Mouse (Mus musculus): Measurements from ENCODE around the gene Acot8. TPM values are rescaled to one million over a fixed set of nuclear protein-coding genes. Genes with fewer than 3 reads are reported as not detected.

The Acot8 gene
- polyA plus RNA-seq, 1 experiment = 36.5 TPM

DNA sequence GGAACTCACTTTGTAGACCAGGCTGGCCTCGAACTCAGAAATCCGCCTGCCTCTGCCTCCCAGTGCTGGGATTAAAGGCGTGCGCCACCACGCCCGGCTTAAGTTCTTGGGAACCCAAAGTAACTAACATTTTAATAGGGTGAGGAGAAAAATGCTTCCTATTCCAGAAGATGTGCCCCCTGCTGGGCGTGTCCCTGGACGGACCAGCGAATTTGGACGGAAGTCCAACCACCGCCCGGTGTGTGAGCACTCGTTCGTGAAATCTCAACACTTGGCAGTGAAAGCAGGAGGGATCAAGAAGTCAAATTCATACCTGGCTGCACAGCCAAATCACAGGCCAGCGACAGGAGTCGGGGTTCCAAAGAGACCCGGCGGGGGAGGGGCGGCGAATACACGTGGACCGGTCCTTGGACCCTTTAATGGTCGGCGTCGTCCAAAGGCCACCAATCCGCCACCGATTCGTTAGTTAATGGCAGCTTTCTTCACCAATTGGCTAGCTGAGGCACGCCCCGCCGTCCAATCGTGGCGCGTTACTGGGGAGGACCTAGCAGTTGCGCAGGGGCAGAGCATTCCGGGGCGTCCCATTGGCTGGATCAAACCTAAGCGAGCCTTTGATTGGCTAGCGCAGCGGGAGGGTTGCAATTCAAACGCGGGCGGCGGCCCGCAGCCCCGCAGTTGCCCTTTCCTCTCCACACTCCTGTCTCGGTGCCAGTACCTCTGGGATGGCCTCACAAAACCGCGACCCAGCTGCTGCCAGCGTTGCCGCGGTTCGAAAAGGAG is 35.2 kb downstream of the Acot8 start, which contains the start of gene Ube2c:
Gene Ube2c (plus strand): TSS at position 641 of the 780 bp plus-strand sequence.
- WGBS = 2% methylated on average over 53 of the region's 53 CpGs
- no peak for TF ChIP-seq CTCF (IDR thresholded peaks at IDR 0.05; ENCODE audit: borderline replicate concordance, insufficient read depth, low read depth, low read length)
- no peak for TF ChIP-seq POLR2A (IDR thresholded peaks at IDR 0.05; ENCODE audit: borderline replicate concordance, insufficient read depth, low read length)
- H3K27ac ChIP-seq (ENCODE audit: insufficient read depth, low read length) = no peak within 1 kb of the TSS
- DNase-seq = peak; percentile 98 to 99
- no peaks in the 10 kb centered on the region for H3K4me1 ChIP-seq (ENCODE audit: control insufficient read depth, insufficient read depth, low read length)
- peak within 1 kb of the TSS; percentile 66 for H3K4me3 ChIP-seq (replicated peaks; ENCODE audit: insufficient read depth, low read depth, low read length)
- no peaks in the 10 kb centered on the region for H3K27me3 ChIP-seq (ENCODE audit: control insufficient read depth, insufficient read depth, low read length)

DNA sequence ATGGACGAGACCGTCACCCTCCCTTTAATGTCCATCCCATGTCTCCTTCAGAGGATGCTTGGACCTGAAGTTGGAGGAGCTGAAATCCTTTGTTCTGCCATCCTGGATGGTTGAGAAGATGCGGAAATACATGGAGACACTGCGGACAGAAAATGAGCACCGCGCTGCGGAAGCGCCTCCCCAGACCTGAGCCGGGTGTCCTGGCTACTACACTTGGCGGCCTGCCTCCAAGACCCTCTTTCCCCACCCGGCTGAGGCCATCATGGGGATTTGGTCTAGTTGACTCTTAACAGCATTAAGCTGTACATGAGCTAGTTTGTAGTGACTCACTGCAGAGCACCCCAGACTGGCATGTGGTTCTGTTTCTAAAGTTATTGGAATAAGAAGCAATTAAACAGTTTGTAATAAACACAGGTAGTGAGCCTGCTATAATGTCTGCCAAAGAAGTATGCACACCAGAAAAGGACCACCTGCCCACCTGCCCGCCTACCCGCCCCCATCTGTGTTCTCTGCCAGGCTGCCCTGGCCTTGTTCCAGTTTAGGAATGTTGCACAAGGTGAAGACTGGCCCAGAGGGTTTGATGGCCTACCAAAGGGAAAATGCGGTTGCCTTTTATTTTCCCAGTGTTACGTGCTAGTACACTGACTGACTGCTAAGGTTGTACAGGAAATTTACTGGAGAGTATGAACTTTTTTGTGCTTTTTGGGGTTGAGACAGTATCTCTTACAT is 36.7 kb downstream of the Acot8 start:
- TF ChIP-seq POLR2A (IDR thresholded peaks at IDR 0.05; ENCODE audit: borderline replicate concordance, insufficient read depth, low read length) (no peak), CTCF (IDR thresholded peaks at IDR 0.05; ENCODE audit: borderline replicate concordance, insufficient read depth, low read depth, low read length) (no peak)
- H3K27ac ChIP-seq (ENCODE audit: insufficient read depth, low read length) = no peak overlapping the region
- no peaks in the 10 kb centered on the region for H3K27me3 ChIP-seq (ENCODE audit: control insufficient read depth, insufficient read depth, low read length)
- no peak overlapping the region for H3K4me3 ChIP-seq (replicated peaks; ENCODE audit: insufficient read depth, low read depth, low read length)
- H3K4me1 ChIP-seq (ENCODE audit: control insufficient read depth, insufficient read depth, low read length) = no peaks in the 10 kb centered on the region
- DNase-seq = no peak
- 58% methylated on average over 15 of the region's 15 CpGs for WGBS

GRCm38 (mm10) chr2:164765841-164766240 is 38.8 kb downstream of the Acot8 start:
- Histone ChIP-seq H3K27ac (ENCODE audit: insufficient read depth, low read length) (no peak overlapping the region), H3K4me1 (ENCODE audit: control insufficient read depth, insufficient read depth, low read length) (peaks cover 10% of the 10 kb centered on the region; the same call in 1 of the 2 replicates), H3K27me3 (ENCODE audit: control insufficient read depth, insufficient read depth, low read length) (no peaks in the 10 kb centered on the region), H3K4me3 (replicated peaks; ENCODE audit: insufficient read depth, low read depth, low read length) (no peak overlapping the region)
- 29% methylated on average over 3 of the region's 3 CpGs for WGBS
- no peak for DNase-seq
- TF ChIP-seq POLR2A (IDR thresholded peaks at IDR 0.05; ENCODE audit: borderline replicate concordance, insufficient read depth, low read length) (no peak), CTCF (IDR thresholded peaks at IDR 0.05; ENCODE audit: borderline replicate concordance, insufficient read depth, low read depth, low read length) (no peak)

DNA sequence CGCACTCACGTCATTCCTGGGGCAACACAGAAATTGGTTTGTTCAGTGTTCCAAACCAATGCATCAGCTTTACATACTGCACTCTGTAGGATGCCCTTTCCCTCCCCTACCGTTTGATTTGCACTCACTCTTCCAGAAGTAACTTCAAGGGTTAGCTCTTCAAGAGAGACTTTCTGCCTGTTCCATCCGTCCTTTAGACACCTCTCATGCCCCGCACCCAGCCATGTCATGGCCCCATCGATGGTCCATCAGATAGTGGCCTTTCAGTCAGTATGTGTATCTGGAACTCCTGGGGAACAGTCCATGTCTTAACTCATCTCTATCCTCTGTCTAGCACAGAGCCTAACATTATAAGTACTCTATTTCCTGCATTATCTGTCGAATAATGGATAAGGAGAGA is 42.1 kb downstream of the Acot8 start:
- WGBS = 84% methylated on average over 7 of the region's 7 CpGs
- Histone ChIP-seq H3K4me1 (ENCODE audit: control insufficient read depth, insufficient read depth, low read length) (peaks cover 10% of the 10 kb centered on the region; the same call in 1 of the 2 replicates), H3K27me3 (ENCODE audit: control insufficient read depth, insufficient read depth, low read length) (no peaks in the 10 kb centered on the region), H3K4me3 (replicated peaks; ENCODE audit: insufficient read depth, low read depth, low read length) (no peak overlapping the region), H3K27ac (ENCODE audit: insufficient read depth, low read length) (no peak overlapping the region)
- DNase-seq = no peak
- TF ChIP-seq CTCF (IDR thresholded peaks at IDR 0.05; ENCODE audit: borderline replicate concordance, insufficient read depth, low read depth, low read length) = no peak
- no peak for TF ChIP-seq POLR2A (IDR thresholded peaks at IDR 0.05; ENCODE audit: borderline replicate concordance, insufficient read depth, low read length)

- TF ChIP-seq CTCF (IDR thresholded peaks at IDR 0.05; ENCODE audit: borderline replicate concordance, insufficient read depth, low read depth, low read length) = no peak
- TF ChIP-seq POLR2A (IDR thresholded peaks at IDR 0.05; ENCODE audit: borderline replicate concordance, insufficient read depth, low read length) = no peak
- H3K27ac ChIP-seq (ENCODE audit: insufficient read depth, low read length) = 0 out of 2 replicates have a peak overlapping the region, but pooled peaks have one; percentile 11
Observed at GRCm38 (mm10) chr2:164761971-164762370, 42.7 kb downstream of the Acot8 start.

DNA sequence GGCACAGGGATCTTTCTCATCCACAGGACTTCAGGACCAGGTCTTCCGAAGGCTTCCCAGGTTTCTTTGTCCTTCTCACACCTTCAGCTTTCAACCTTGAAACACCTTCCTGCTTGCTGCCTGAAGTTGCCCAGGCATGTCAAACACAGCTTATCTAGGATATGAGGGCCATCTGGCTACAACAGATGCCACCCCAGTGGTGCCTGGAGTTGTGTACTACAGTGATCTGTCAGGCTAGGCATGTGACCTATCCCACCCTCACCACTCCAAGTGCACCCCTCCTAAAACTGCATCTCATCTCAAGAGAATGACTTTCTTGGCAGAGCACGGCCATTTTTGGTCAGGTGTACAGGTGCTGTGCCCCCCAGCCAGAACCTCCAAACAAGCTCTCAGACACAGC is 43.2 kb downstream of the Acot8 start:
- no peak overlapping the region for H3K4me3 ChIP-seq (replicated peaks; ENCODE audit: insufficient read depth, low read depth, low read length)
- TF ChIP-seq POLR2A (IDR thresholded peaks at IDR 0.05; ENCODE audit: borderline replicate concordance, insufficient read depth, low read length) = no peak
- TF ChIP-seq CTCF (IDR thresholded peaks at IDR 0.05; ENCODE audit: borderline replicate concordance, insufficient read depth, low read depth, low read length) = no peak
- no peak overlapping the region for H3K27ac ChIP-seq (ENCODE audit: insufficient read depth, low read length)
- peaks cover 10% of the 10 kb centered on the region; the same call in 1 of the 2 replicates for H3K4me1 ChIP-seq (ENCODE audit: control insufficient read depth, insufficient read depth, low read length)
- 51% methylated on average over 2 of the region's 2 CpGs for WGBS
- DNase-seq = peak in 1 of 2 experiments; percentile 29
- no peaks in the 10 kb centered on the region for H3K27me3 ChIP-seq (ENCODE audit: control insufficient read depth, insufficient read depth, low read length)

More at GRCm38 (mm10) chr2:164761971-164762370, 42.7 kb downstream of the Acot8 start:
- Histone ChIP-seq H3K4me3 (replicated peaks; ENCODE audit: insufficient read depth, low read depth, low read length) (no peak overlapping the region), H3K27me3 (ENCODE audit: control insufficient read depth, insufficient read depth, low read length) (no peaks in the 10 kb centered on the region), H3K4me1 (ENCODE audit: control insufficient read depth, insufficient read depth, low read length) (peaks cover 10% of the 10 kb centered on the region; the same call in 1 of the 2 replicates)
- 59% methylated on average over 4 of the region's 4 CpGs for WGBS
- DNase-seq = no peak

- Histone ChIP-seq H3K27ac (ENCODE audit: insufficient read depth, low read length) (no peak overlapping the region), H3K4me1 (ENCODE audit: control insufficient read depth, insufficient read depth, low read length) (peaks cover 10% of the 10 kb centered on the region; the same call in 1 of the 2 replicates), H3K4me3 (replicated peaks; ENCODE audit: insufficient read depth, low read depth, low read length) (no peak overlapping the region), H3K27me3 (ENCODE audit: control insufficient read depth, insufficient read depth, low read length) (no peaks in the 10 kb centered on the region)
- TF ChIP-seq POLR2A (IDR thresholded peaks at IDR 0.05; ENCODE audit: borderline replicate concordance, insufficient read depth, low read length) (no peak), CTCF (IDR thresholded peaks at IDR 0.05; ENCODE audit: borderline replicate concordance, insufficient read depth, low read depth, low read length) (no peak)
- DNase-seq = no peak
- 70% methylated on average over 4 of the region's 4 CpGs for WGBS
Observed at GRCm38 (mm10) chr2:164760059-164760833, 44.4 kb downstream of the Acot8 start.

Data from cerebellum, adult 2 months (tissue).